Mouse (Mus musculus) G1E (cell line): ENCODE data around the gene Hipk1. TPM values are rescaled to one million over a fixed set of nuclear protein-coding genes. Genes with fewer than 3 reads are reported as not detected.

Experiments used
- ATAC-seq: 2 replicates; pipeline ENCODE4 v1.8.0; 2016; ENCODE audit warnings: mild to moderate bottlenecking; ENCODE audit not compliant: insufficient number of reproducible peaks, poor library complexity, low FRiP score, severe bottlenecking; ENCODE audit errors: extremely low read depth
- DNase-seq: peaks from one replicate; pipeline ENCODE4 v3.0.0; 2012; ENCODE audit warnings: low spot score
- H3K27me3 ChIP-seq: 2 replicates; pipeline ENCODE4 v1.6.1; 2012; ENCODE audit warnings: mild to moderate bottlenecking, low read length, inconsistent platforms; ENCODE audit not compliant: insufficient read depth
- H3K36me3 ChIP-seq: replicated peaks from 2 replicates; pipeline ENCODE3; 2012; ENCODE audit warnings: mild to moderate bottlenecking, inconsistent platforms
- H3K4me1 ChIP-seq: 2 replicates; pipeline ENCODE4 v1.6.1; 2012; ENCODE audit warnings: low read depth, low read length, inconsistent platforms, mixed read lengths; ENCODE audit not compliant: insufficient read depth
- H3K4me3 ChIP-seq: 2 replicates; pipeline ENCODE4 v1.5.1; 2012; ENCODE audit warnings: low read depth, mild to moderate bottlenecking, inconsistent platforms, low read length, moderate library complexity, mixed read lengths
- H3K9me3 ChIP-seq: replicated peaks from 2 replicates; pipeline ENCODE4 v1.6.1; 2012; ENCODE audit warnings: inconsistent platforms
- CTCF ChIP-seq: IDR thresholded peaks from 2 replicates; pipeline ENCODE4 v1.5.1; 2012; ENCODE audit warnings: low read depth, low read length, inconsistent platforms, mixed read lengths
- GATA1 ChIP-seq: IDR thresholded peaks from 2 replicates; pipeline ENCODE4 v1.6.1; 2012; ENCODE audit warnings: borderline replicate concordance, low read length, inconsistent platforms, mixed read lengths
- GATA2 ChIP-seq: IDR thresholded peaks from 2 replicates; pipeline ENCODE4 v1.6.1; 2012; ENCODE audit warnings: low read depth, low read length, inconsistent platforms, borderline replicate concordance
- POLR2AphosphoS5 ChIP-seq: IDR thresholded peaks from 2 replicates; pipeline ENCODE4 v1.6.1; 2012; ENCODE audit warnings: low read depth, low read length, inconsistent platforms; ENCODE audit not compliant: insufficient replicate concordance
- TAL1 ChIP-seq: conservative IDR thresholded peaks from 2 replicates; pipeline ENCODE4 v1.6.1; 2012; ENCODE audit warnings: low read depth, low read length, inconsistent platforms, mixed read lengths
- polyA plus RNA-seq: library from polyadenylated mRNA; stranded (reverse); fragments of >175 nt; gene quantifications from 2 replicates; pipeline ENCODE4 v1.2.3, GENCODE M21; 2012
- total RNA-seq, 2 experiments: library from RNA; stranded (forward) in 1 of 2; stranded (reverse) in 1 of 2; fragments of 200-1000 nt in 1 of 2; fragments of >200 nt in 1 of 2; fragmentation: Nextera tagmentation in 1 of 2; gene quantifications; 2 replicates each; pipeline ENCODE4 v1.2.3; 2014 to 2017

Hipk1 gene
- total and polyA plus RNA-seq, 3 experiments: 42.6 to 188 (median 57.5) TPM

- Histone ChIP-seq H3K27me3 (peaks cover 5% of the 10 kb centered on the region), H3K4me3 (no peak overlapping the region), H3K9me3 (no peaks in the 10 kb centered on the region), H3K36me3 (no peaks in the 10 kb centered on the region), H3K4me1 (no peaks in the 10 kb centered on the region)
- DNase-seq (no peak), ATAC-seq (no peak)
- TF ChIP-seq CTCF (no peak), GATA1 (no peak), GATA2 (no peak), TAL1 (no peak), POLR2AphosphoS5 (no peak)
Measured at GRCm38 (mm10) chr3:103709470-103710040, 81.8 kb downstream of the Hipk1 start.

- DNase-seq (no peak), ATAC-seq (no peak)
- Histone ChIP-seq H3K4me3 (no peak overlapping the region), H3K36me3 (no peaks in the 10 kb centered on the region), H3K4me1 (no peaks in the 10 kb centered on the region), H3K27me3 (peaks cover 3% of the 10 kb centered on the region), H3K9me3 (no peaks in the 10 kb centered on the region)
- no peak for TF ChIP-seq POLR2AphosphoS5
- TF ChIP-seq GATA1: no peak
- TF ChIP-seq CTCF: no peak
- no peak for TF ChIP-seq TAL1
- no peak for TF ChIP-seq GATA2
Measured at GRCm38 (mm10) chr3:103705426-103705825, 85.9 kb downstream of the Hipk1 start.

- no peak for DNase-seq
- no peaks in the 10 kb centered on the region for H3K9me3 ChIP-seq
- no peak overlapping the region for H3K4me3 ChIP-seq
- H3K4me1 ChIP-seq: no peaks in the 10 kb centered on the region
- H3K27me3 ChIP-seq: peaks cover 3% of the 10 kb centered on the region
- TF ChIP-seq CTCF (no peak), POLR2AphosphoS5 (no peak), TAL1 (no peak), GATA1 (no peak), GATA2 (no peak)
- no peak for ATAC-seq
- H3K36me3 ChIP-seq: no peaks in the 10 kb centered on the region
Measured at GRCm38 (mm10) chr3:103704661-103705060, 86.7 kb downstream of the Hipk1 start.

- Histone ChIP-seq H3K4me1 (no peaks in the 10 kb centered on the region), H3K36me3 (no peaks in the 10 kb centered on the region), H3K9me3 (no peaks in the 10 kb centered on the region), H3K4me3 (no peak overlapping the region), H3K27me3 (0 out of 2 replicates have a peak, but pooled peaks cover 2% of the 10 kb centered on the region)
- TF ChIP-seq GATA1: no peak
- TF ChIP-seq TAL1: no peak
- no peak for TF ChIP-seq POLR2AphosphoS5
- TF ChIP-seq CTCF: no peak
- TF ChIP-seq GATA2: no peak
- no peak for DNase-seq
- ATAC-seq: no peak
Measured at GRCm38 (mm10) chr3:103696388-103696925, 94.9 kb downstream of the Hipk1 start.

- Histone ChIP-seq H3K27me3 (0 out of 2 replicates have a peak, but pooled peaks cover 2% of the 10 kb centered on the region), H3K36me3 (no peaks in the 10 kb centered on the region), H3K9me3 (no peaks in the 10 kb centered on the region), H3K4me3 (no peak overlapping the region), H3K4me1 (no peaks in the 10 kb centered on the region)
- ATAC-seq (no peak), DNase-seq (no peak)
- TF ChIP-seq GATA1 (no peak), GATA2 (no peak), POLR2AphosphoS5 (no peak), TAL1 (no peak), CTCF (no peak)
Measured at GRCm38 (mm10) chr3:103695556-103695955, 95.8 kb downstream of the Hipk1 start.

- no peak for DNase-seq
Measured at GRCm38 (mm10) chr3:103690506-103690905, 100.9 kb downstream of the Hipk1 start.

More at GRCm38 (mm10) chr3:103690506-103690905, 100.9 kb downstream of the Hipk1 start:
- no peak for TF ChIP-seq TAL1
- no peak for TF ChIP-seq POLR2AphosphoS5
- no peak for TF ChIP-seq GATA1
- no peak for TF ChIP-seq GATA2
- Histone ChIP-seq H3K4me3 (no peak overlapping the region), H3K4me1 (no peaks in the 10 kb centered on the region), H3K36me3 (no peaks in the 10 kb centered on the region), H3K27me3 (0 out of 2 replicates have a peak, but pooled peaks cover 2% of the 10 kb centered on the region), H3K9me3 (no peaks in the 10 kb centered on the region)
- no peak for ATAC-seq

Other genes with a start within 250 kb of the Hipk1 start
- gene Syt6, start 216.3 kb downstream of the Hipk1 start, total RNA-seq (2014; fragmentation: Nextera tagmentation): not detected in 2 replicates
- gene Syt6, start 216.3 kb downstream of the Hipk1 start, total RNA-seq (2017): 0.12 and 0.38 TPM in 2 replicates
- gene Syt6, start 216.3 kb downstream of the Hipk1 start, polyA plus RNA-seq: not detected in 2 replicates
- 1.3 TPM in 1 of 2 replicates, not detected in the other for gene Atg4a-ps, start 145.5 kb downstream of the Hipk1 start, total RNA-seq (2014; fragmentation: Nextera tagmentation)
- gene Atg4a-ps, start 145.5 kb downstream of the Hipk1 start, total RNA-seq (2017): 1.1 and 1.2 TPM in 2 replicates
- not detected in 2 replicates for gene Atg4a-ps, start 145.5 kb downstream of the Hipk1 start, polyA plus RNA-seq
- 0.75 TPM in 1 of 2 replicates, not detected in the other for gene Olfml3, start 53.6 kb downstream of the Hipk1 start, total RNA-seq (2014; fragmentation: Nextera tagmentation)
- 0.46 and 0.60 TPM in 2 replicates for gene Olfml3, start 53.6 kb downstream of the Hipk1 start, total RNA-seq (2017)
- not detected in 2 replicates for gene Olfml3, start 53.6 kb downstream of the Hipk1 start, polyA plus RNA-seq
- gene Gm10964, start 52.2 kb downstream of the Hipk1 start, total RNA-seq (2014; fragmentation: Nextera tagmentation): not detected in 2 replicates
- gene Gm10964, start 52.2 kb downstream of the Hipk1 start, total RNA-seq (2017): not detected in 2 replicates
- gene Gm10964, start 52.2 kb downstream of the Hipk1 start, polyA plus RNA-seq: not detected in 2 replicates
- gene Dclre1b, start 17.9 kb upstream of the Hipk1 start, total RNA-seq (2014; fragmentation: Nextera tagmentation): 21.8 and 28.6 TPM in 2 replicates
- 8.0 and 8.6 TPM in 2 replicates for gene Dclre1b, start 17.9 kb upstream of the Hipk1 start, total RNA-seq (2017)
- 2.6 and 5.7 TPM in 2 replicates for gene Dclre1b, start 17.9 kb upstream of the Hipk1 start, polyA plus RNA-seq
- 13.5 and 30.8 TPM in 2 replicates for gene Ap4b1, start 18.0 kb upstream of the Hipk1 start, total RNA-seq (2014; fragmentation: Nextera tagmentation)
- gene Ap4b1, start 18.0 kb upstream of the Hipk1 start, total RNA-seq (2017): 24.1 and 24.4 TPM in 2 replicates
- 2.5 and 3.4 TPM in 2 replicates for gene Ap4b1, start 18.0 kb upstream of the Hipk1 start, polyA plus RNA-seq
- gene Gm43064, start 18.0 kb upstream of the Hipk1 start, total RNA-seq (2014; fragmentation: Nextera tagmentation): 3.1 and 8.7 TPM in 2 replicates
- gene Gm43064, start 18.0 kb upstream of the Hipk1 start, total RNA-seq (2017): 0.82 TPM in 1 of 2 replicates, not detected in the other
- 0.05 and 0.13 TPM in 2 replicates for gene Gm43064, start 18.0 kb upstream of the Hipk1 start, polyA plus RNA-seq
- not detected in 2 replicates for gene Bcl2l15, start 41.0 kb upstream of the Hipk1 start, total RNA-seq (2014; fragmentation: Nextera tagmentation)
- 0.58 and 1.1 TPM in 2 replicates for gene Bcl2l15, start 41.0 kb upstream of the Hipk1 start, total RNA-seq (2017)
- gene Bcl2l15, start 41.0 kb upstream of the Hipk1 start, polyA plus RNA-seq: not detected in 2 replicates
- not detected in 2 replicates for gene Ptpn22, start 68.2 kb upstream of the Hipk1 start, total RNA-seq (2014; fragmentation: Nextera tagmentation)
- 0.16 TPM in 1 of 2 replicates, not detected in the other for gene Ptpn22, start 68.2 kb upstream of the Hipk1 start, total RNA-seq (2017)
- gene Ptpn22, start 68.2 kb upstream of the Hipk1 start, polyA plus RNA-seq: 0.13 TPM in 1 of 2 replicates, not detected in the other
- gene Rsbn1, start 122.6 kb upstream of the Hipk1 start, total RNA-seq (2014; fragmentation: Nextera tagmentation): 38.9 and 39.6 TPM in 2 replicates
- gene Rsbn1, start 122.6 kb upstream of the Hipk1 start, total RNA-seq (2017): 29.4 and 34.7 TPM in 2 replicates
- 13.3 and 16.5 TPM in 2 replicates for gene Rsbn1, start 122.6 kb upstream of the Hipk1 start, polyA plus RNA-seq
- gene Phtf1, start 176.5 kb upstream of the Hipk1 start, total RNA-seq (2014; fragmentation: Nextera tagmentation): 14.4 and 17.2 TPM in 2 replicates
- 34.8 and 36.1 TPM in 2 replicates for gene Phtf1, start 176.5 kb upstream of the Hipk1 start, total RNA-seq (2017)
- gene Phtf1, start 176.5 kb upstream of the Hipk1 start, polyA plus RNA-seq: 13.3 and 19.5 TPM in 2 replicates